In genomic region chr2:35109141-35109923, GRCm38 (mm10) we compare ENCODE assay signal across 8 mouse cellular contexts. TPM values are rescaled to one million over a fixed set of nuclear protein-coding genes. Genes with fewer than 3 reads are reported as not detected.
DNase-seq lines count a peak whose midpoint lies in the region; ATAC-seq and TF ChIP-seq lines count a peak whose summit lies in the region.

TSS of gene Cntrl (plus strand) at chr2:35109492.

- H3K9me3 ChIP-seq in heart, embryonic 14.5 days (ENCODE audit: control insufficient read depth, low read length): no peaks in the 10 kb centered on the region
- no peaks in the 10 kb centered on the region for H3K9me3 ChIP-seq in liver, embryonic 14.5 days (ENCODE audit: control insufficient read depth, low read length)
- no peaks in the 10 kb centered on the region for H3K9me3 ChIP-seq in neural tube, embryonic 11.5 days (ENCODE audit: control insufficient read depth, low read length)
- H3K9me3 ChIP-seq in stomach, postnatal 0 days (ENCODE audit: control insufficient read depth, low read length): no peaks in the 10 kb centered on the region

- peak within 1 kb of the TSS; percentile 80 for H3K4me2 ChIP-seq in heart, embryonic 14.5 days (ENCODE audit: low read length)
- H3K4me2 ChIP-seq in liver, embryonic 14.5 days (ENCODE audit: low read depth): peak within 1 kb of the TSS; percentile 80
- peak within 1 kb of the TSS; percentile 72 for H3K4me2 ChIP-seq in neural tube, embryonic 11.5 days (ENCODE audit: low read depth)
- peak within 1 kb of the TSS; percentile 74 for H3K4me2 ChIP-seq in stomach, postnatal 0 days (replicated peaks; ENCODE audit: low read depth)

- H3K27me3 ChIP-seq in heart, embryonic 14.5 days (ENCODE audit: control insufficient read depth, insufficient read depth, low read length): no peaks in the 10 kb centered on the region
- H3K27me3 ChIP-seq in liver, embryonic 14.5 days (ENCODE audit: control insufficient read depth, insufficient read depth, low read length): no peaks in the 10 kb centered on the region
- no peaks in the 10 kb centered on the region for H3K27me3 ChIP-seq in neural tube, embryonic 11.5 days (ENCODE audit: control insufficient read depth, insufficient read depth, low read length)
- no peaks in the 10 kb centered on the region for H3K27me3 ChIP-seq in stomach, postnatal 0 days (ENCODE audit: control insufficient read depth, insufficient read depth, low read length)

- peak within 1 kb of the TSS; percentile 84 for H3K27ac ChIP-seq in brown adipose tissue, adult 24 weeks (replicated peaks; ENCODE audit: low read depth, low read length)
- peak within 1 kb of the TSS; percentile 66 to 83 for H3K27ac ChIP-seq in heart, embryonic 14.5 days (replicated peaks in 1 of 2; ENCODE audit: control insufficient read depth in 1 of 2, insufficient read depth in 1 of 2, low read depth in 2 of 2, low read length in 2 of 2)
- H3K27ac ChIP-seq in liver, embryonic 14.5 days: peak within 1 kb of the TSS; percentile 69
- 0 out of 2 replicates have a peak within 1 kb of the TSS, but pooled peaks have one; percentile 62 for H3K27ac ChIP-seq in neural tube, embryonic 11.5 days (ENCODE audit: low read depth, low read length)
- peak within 1 kb of the TSS; percentile 92 for H3K27ac ChIP-seq in stomach, postnatal 0 days (replicated peaks)

- peak; percentile 38 for TF ChIP-seq CTCF in liver, embryonic 14.5 days (IDR thresholded peaks at IDR 0.05; ENCODE audit: low read depth)
- TF ChIP-seq CTCF in stomach, postnatal 0 days (IDR thresholded peaks at IDR 0.05; ENCODE audit: low read depth): peak; percentile 31

- H3K4me1 ChIP-seq in brown adipose tissue, adult 24 weeks (ENCODE audit: control insufficient read depth, insufficient read depth, insufficient read length, low read length): no peaks in the 10 kb centered on the region
- peaks cover 0 to 6% of the 10 kb centered on the region in 2 experiments; a peak in 1 of 4 replicates for H3K4me1 ChIP-seq in heart, embryonic 14.5 days (ENCODE audit: control insufficient read depth in 2 of 2, insufficient read depth in 2 of 2, low read length in 2 of 2)
- H3K4me1 ChIP-seq in liver, embryonic 14.5 days (replicated peaks; ENCODE audit: control insufficient read depth in 2 of 2, insufficient read depth in 2 of 2, low read length in 1 of 2): peaks cover 11 to 17% of the 10 kb centered on the region in 2 experiments
- no peaks in the 10 kb centered on the region for H3K4me1 ChIP-seq in neural tube, embryonic 11.5 days (ENCODE audit: control insufficient read depth, insufficient read depth, low read length)
- no peaks in the 10 kb centered on the region for H3K4me1 ChIP-seq in stomach, postnatal 0 days (replicated peaks; ENCODE audit: control insufficient read depth, insufficient read depth)

- H3K9ac ChIP-seq in heart, embryonic 14.5 days (ENCODE audit: low read length): peak within 1 kb of the TSS; percentile 81
- peak within 1 kb of the TSS; percentile 84 for H3K9ac ChIP-seq in liver, embryonic 14.5 days (replicated peaks)
- peak within 1 kb of the TSS; percentile 87 for H3K9ac ChIP-seq in neural tube, embryonic 11.5 days (ENCODE audit: low read length)
- H3K9ac ChIP-seq in stomach, postnatal 0 days (ENCODE audit: low read length): peak within 1 kb of the TSS; percentile 77

- WGBS in heart, embryonic 14.5 days: under 1% methylated on average over 62 of the region's 62 CpGs
- WGBS in liver, embryonic 14.5 days (ENCODE audit: insufficient replicate concordance): under 1% methylated on average over 61 of the region's 62 CpGs
- WGBS in neural tube, embryonic 11.5 days: under 1% methylated on average over 61 of the region's 62 CpGs
- WGBS in stomach, postnatal 0 days: under 1% methylated on average over 55 of the region's 62 CpGs

- ATAC-seq in heart, embryonic 14.5 days (ENCODE audit: insufficient number of reproducible peaks, insufficient read depth, low FRiP score, low read depth): peak; percentile 94
- ATAC-seq in liver, embryonic 14.5 days (ENCODE audit: insufficient read depth): peak; percentile 95
- peak; percentile 97 for ATAC-seq in neural tube, embryonic 11.5 days (ENCODE audit: insufficient read depth, low FRiP score, low TSS enrichment)
- peak; percentile 96 for ATAC-seq in stomach, postnatal 0 days (ENCODE audit: low FRiP score, low TSS enrichment)

- peak within 1 kb of the TSS; percentile 94 for H3K4me3 ChIP-seq in brown adipose tissue, adult 24 weeks (ENCODE audit: insufficient read depth, low read depth, low read length)
- H3K4me3 ChIP-seq in heart, embryonic 14.5 days (ENCODE audit: control insufficient read depth in 1 of 2, insufficient read depth in 1 of 2, low read depth in 1 of 2, low read length in 2 of 2): peak within 1 kb of the TSS; percentile 84 to 94
- peak within 1 kb of the TSS; percentile 85 to 93 for H3K4me3 ChIP-seq in liver, embryonic 14.5 days (ENCODE audit: insufficient read depth in 1 of 2, low read depth in 2 of 2, low read length in 2 of 2)
- H3K4me3 ChIP-seq in neural tube, embryonic 11.5 days (ENCODE audit: low read depth, low read length): peak within 1 kb of the TSS; percentile 82
- H3K4me3 ChIP-seq in stomach, postnatal 0 days (ENCODE audit: low read depth, low read length): peak within 1 kb of the TSS; percentile 83

- peak; percentile 95 for DNase-seq in CD4-positive, CD25-positive, alpha-beta regulatory T cell, adult 2 months (ENCODE audit: low read depth, low spot score)
- DNase-seq in fibroblast of lung, adult 2 months (ENCODE audit: low read depth): peak; percentile 71
- DNase-seq in kidney, postnatal 25 days: peak; percentile 96
- DNase-seq in liver, embryonic 14.5 days (ENCODE audit: low read depth in 3 of 3, low spot score in 3 of 3): peak; percentile 79 to 84 (median 83)
- peak; percentile 96 for DNase-seq in neural tube, embryonic 11.5 days (ENCODE audit: low spot score)
- DNase-seq in stomach, postnatal 0 days (ENCODE audit: low spot score): peak; percentile 94

- TF ChIP-seq EP300 in liver, embryonic 14.5 days (IDR thresholded peaks at IDR 0.05; ENCODE audit: low read depth): no peak
- TF ChIP-seq EP300 in stomach, postnatal 0 days (optimal IDR thresholded peaks at IDR 0.05): no peak

- H3K36me3 ChIP-seq in heart, embryonic 14.5 days (ENCODE audit: control insufficient read depth, insufficient read depth, low read length): no peaks in the 10 kb centered on the region
- H3K36me3 ChIP-seq in liver, embryonic 14.5 days (replicated peaks; ENCODE audit: control insufficient read depth, insufficient read depth, low read depth): no peaks in the 10 kb centered on the region
- H3K36me3 ChIP-seq in neural tube, embryonic 11.5 days (ENCODE audit: control insufficient read depth, insufficient read depth, low read length): no peaks in the 10 kb centered on the region
- H3K36me3 ChIP-seq in stomach, postnatal 0 days (ENCODE audit: control insufficient read depth, insufficient read depth, low read length): no peaks in the 10 kb centered on the region

RNA-seq across cellular contexts. Expression of gene Cntrl, which starts in this region (rescaled TPM):
- 3.3 and 4.4 TPM in 2 replicates for polyA plus RNA-seq in brown adipose tissue, adult 24 weeks (2012; ENCODE audit: insufficient read depth, insufficient read length, missing spikeins)
- polyA plus RNA-seq in heart, embryonic 14.5 days (2014; fragmentation: Nextera tagmentation; extraction: Ambion mirVana): 21.0 and 22.5 TPM in 2 replicates
- polyA plus RNA-seq in liver, embryonic 14.5 days (2012; rRNA removed): 7.6 and 12.0 TPM in 2 replicates
- 8.0 and 9.8 TPM in 2 replicates for polyA plus RNA-seq in liver, embryonic 14.5 days (2014; fragmentation: Nextera tagmentation; extraction: Ambion mirVana)
- 21.9 and 24.3 TPM in 2 replicates for polyA plus RNA-seq in neural tube, embryonic 11.5 days (2014; fragmentation: Nextera tagmentation; extraction: Ambion mirVana)
- polyA plus RNA-seq in stomach, postnatal 0 days (2015; fragmentation: Nextera tagmentation; extraction: Ambion mirVana): 7.3 and 8.0 TPM in 2 replicates

Comparison
In these comparisons a context has a peak if more than half of its experiments do, and no peak if none do; other contexts are left out.
1. Peak in every context shown above with its lines: DNase-seq, ATAC-seq, H3K4me3 ChIP-seq and H3K27ac ChIP-seq.